Mouse (Mus musculus): Measurements from ENCODE around the gene Atp2a1.

Atp2a1 gene

DNA sequence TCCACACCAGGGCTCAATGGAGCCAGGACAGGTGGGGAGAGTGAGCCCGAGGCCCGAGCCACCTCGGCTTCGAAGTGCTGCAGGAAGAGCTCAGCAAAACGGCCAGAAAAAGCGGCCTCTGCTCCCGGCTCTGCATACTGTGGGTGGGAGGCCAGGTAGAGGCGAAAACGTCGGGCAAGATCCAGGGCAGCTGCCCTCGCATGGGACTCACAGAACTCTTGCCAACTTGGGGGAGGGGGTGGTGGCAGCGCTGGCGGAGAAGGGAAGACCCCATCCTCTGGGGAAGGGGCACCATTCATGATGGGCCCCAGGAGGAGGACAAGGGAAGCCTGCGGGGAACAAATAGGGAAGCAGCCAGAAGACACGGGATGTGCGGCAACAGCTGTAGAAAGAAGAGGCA lies 9.8 kb upstream of the Atp2a1 start:
- DNase-seq (ENCODE audit: low spot score in 2 of 2): no peak

GRCm38 (mm10) chr7:126472306-126472705 lies 9.4 kb upstream of the Atp2a1 start:
- no peak for DNase-seq (ENCODE audit: low spot score in 2 of 2)

DNA sequence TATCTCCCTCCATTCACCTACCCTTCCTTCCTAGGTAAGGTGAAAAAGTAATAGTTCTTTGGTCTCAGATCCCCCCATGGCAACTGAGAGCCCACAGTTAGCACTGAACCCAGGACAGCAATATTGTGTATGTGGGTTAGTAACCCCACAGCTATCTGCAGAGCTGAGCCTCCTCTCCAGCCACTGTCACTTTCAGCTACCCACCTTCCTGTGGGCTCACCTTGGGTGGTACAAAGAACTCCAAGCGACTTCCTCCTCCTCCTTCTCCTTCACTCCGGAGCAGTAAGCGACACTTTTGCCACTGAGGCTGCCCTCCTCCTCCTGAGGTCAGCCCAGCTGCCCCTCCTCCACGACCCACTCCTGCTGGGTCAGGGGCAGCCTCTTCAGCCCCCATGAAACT lies 8.9 kb upstream of the Atp2a1 start:
- no peak for DNase-seq (ENCODE audit: low spot score in 2 of 2)

DNA sequence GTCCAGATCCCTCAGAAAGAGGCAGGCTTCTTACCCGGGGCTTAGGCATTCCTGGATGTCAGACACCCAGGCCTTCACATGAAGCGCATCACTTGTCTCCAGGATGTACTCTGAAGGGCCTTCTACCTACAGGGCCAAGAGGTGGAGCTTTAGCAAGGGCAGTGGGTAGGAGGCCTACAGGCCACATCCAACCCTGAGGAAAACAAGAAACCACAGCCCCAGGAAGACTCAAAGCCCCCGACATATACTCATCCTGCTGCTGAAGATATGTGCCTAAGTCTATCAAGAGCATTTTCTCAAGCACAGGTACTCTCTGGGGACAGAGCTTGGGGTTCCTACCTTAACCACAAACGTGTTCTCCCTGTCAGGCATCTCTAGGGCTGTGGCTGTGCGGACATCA lies 8.5 kb upstream of the Atp2a1 start:
- DNase-seq (ENCODE audit: low spot score in 2 of 2): no peak

DNA sequence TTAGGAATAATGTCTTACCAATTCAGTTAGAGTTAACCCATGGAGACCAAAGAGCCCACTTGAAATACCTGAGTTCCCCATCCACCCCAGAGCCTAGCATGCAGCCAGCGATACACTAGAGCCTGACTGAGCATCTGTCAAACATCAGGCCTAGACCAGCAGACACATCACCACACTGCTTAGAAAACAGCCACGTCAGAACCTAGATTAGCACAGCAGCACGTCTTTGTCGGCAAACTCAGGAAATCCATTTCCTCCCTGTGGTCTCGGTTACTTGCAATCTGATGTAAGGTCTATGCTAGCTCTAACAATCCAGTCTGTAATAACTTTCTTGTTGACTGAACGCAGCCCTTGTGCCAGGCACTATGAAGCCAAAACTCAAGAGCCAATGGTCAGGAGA lies 7.2 kb upstream of the Atp2a1 start:
- DNase-seq (ENCODE audit: low spot score in 2 of 2): no peak

- peak in 1 of 2 experiments; percentile 53 for DNase-seq (ENCODE audit: low spot score in 2 of 2)
Observed at GRCm38 (mm10) chr7:126467834-126468627, 5.1 kb upstream of the Atp2a1 start.

DNA sequence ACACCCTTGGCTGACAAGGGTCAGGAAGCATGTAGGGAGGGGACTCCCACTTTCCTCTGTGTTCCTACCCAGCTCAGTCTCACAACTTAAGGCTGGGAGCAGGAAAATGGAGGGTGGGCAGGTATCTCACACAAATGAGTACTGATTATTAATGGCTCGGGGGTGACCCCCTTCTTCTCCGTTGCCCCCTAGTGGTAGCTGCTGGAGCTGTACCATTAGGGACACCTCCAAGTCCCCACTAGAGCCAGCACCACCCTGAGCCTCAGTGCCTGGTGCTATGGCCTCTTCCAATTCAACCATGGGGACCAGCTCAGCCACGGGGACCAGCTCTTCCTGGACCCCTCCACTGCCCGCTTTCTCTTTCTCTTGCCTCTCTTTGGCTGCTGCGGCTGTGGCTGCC lies 4.4 kb upstream of the Atp2a1 start:
- no peak for DNase-seq (ENCODE audit: low spot score in 2 of 2)

- DNase-seq (ENCODE audit: low spot score in 2 of 2): no peak
Observed at GRCm38 (mm10) chr7:126466707-126467106, 3.8 kb upstream of the Atp2a1 start.

DNA sequence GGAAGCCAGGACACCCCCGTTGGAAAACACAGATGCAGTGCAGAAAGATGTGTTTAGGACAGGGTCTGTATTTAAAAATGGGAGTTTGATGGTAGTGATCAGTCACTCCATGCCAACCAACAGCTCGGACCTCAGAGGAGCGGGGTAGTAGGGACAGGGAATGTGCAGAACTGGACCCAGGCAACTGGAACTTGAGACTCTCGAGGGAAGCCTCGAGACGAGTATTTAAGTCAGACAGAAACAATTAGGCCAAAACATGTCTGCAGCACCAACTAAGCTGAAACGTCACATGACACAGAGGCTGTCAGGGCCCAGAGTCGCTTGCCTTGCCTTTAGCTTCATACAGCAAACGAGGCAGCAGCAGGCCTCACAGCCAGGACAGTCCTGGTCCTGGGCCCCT lies 3.2 kb upstream of the Atp2a1 start:
- no peak for DNase-seq (ENCODE audit: low spot score in 2 of 2)

DNA sequence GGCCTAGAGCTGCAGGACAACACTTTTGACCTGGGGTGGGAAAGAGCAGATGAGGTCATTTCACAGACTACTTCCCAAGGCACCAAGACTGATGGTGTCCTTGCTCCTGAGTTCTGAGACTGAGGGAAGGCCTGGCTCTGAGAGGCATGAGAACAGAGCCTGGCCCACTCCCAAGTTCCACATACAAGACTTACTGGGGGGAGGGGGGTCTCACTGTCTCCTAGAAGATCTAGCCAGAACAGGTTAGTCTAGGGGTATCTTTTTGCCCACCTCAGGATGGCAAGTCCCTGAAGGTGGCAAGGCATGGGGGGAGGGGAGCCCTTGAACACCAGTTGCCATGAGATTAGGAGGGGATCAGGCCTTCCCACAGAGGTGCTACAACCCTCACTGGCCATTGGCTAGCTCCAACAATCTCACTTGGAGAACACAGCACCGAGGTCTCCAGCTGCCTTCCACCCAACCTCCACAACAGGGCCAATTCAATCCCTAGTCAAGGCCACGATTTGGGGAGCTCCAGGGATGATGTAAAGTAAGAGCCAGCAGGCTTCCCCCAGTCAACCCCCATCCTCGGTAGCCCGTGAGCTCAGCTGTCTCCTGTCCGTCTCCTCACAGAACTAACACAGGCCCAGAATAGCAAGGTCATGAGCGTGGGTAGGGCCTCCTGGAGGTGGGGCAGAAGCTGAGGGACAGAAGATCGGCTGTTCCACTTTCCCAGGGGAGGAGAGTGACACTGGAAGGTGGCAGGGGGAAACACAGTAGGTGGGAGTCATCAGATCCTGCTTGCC lies 2.5 kb upstream of the Atp2a1 start:
- no peak for DNase-seq (ENCODE audit: low spot score in 2 of 2)

- no peak for DNase-seq (ENCODE audit: low spot score in 2 of 2)
Observed at GRCm38 (mm10) chr7:126464836-126465235, 1.9 kb upstream of the Atp2a1 start.

DNA sequence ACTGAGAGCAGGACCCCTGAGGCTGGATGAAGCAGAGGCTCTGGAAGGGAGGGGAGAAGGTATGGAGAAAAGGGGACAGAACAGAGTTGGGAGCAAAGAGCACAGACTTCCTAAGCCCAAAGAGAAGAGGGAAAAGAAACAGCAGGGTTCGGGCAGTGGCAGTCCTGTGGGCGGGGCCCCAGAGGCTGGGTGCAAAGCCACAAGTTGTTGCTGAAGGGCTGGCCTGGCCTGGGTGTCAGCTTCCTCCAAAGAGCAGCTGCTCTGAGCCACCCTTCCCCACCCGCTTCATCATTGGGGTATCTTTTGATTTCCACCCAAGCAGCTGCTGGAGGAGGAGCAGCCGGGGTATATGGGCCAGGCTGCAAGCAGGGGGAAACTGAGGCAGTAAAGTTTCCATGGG lies 1.2 kb upstream of the Atp2a1 start:
- DNase-seq (ENCODE audit: low spot score in 2 of 2): no peak

GRCm38 (mm10) chr7:126463547-126463946 lies 639 bp upstream of the Atp2a1 start:
- no peak for DNase-seq (ENCODE audit: low spot score in 2 of 2)

DNA sequence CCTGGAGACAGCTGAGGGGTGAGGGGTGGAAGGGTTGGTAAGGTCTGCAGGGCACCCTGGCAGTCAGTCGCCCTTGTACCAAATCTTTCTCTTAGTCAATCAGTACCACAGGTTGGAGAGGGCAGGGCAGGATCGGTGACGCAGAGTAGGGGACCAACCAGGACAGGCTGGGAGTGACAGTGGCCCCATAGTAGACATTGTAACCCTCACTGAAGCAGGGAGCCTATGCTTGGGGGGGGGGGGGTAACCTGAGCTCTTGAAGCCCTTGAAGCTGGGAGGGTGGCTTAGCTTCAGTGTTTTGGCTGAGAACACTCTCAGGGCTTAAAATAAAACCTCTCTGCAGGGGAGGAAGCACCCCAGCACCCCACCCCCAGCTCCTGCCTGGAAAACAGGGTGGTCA lies 1.3 kb downstream of the Atp2a1 start:
- no peak for DNase-seq (ENCODE audit: low spot score in 2 of 2)

- DNase-seq (ENCODE audit: low spot score in 2 of 2): no peak
Observed at GRCm38 (mm10) chr7:126460623-126461399, 2.1 kb downstream of the Atp2a1 start.

- DNase-seq (ENCODE audit: low spot score in 2 of 2): no peak
Observed at GRCm38 (mm10) chr7:126458844-126459618, 3.9 kb downstream of the Atp2a1 start.

- no peak for DNase-seq (ENCODE audit: low spot score in 2 of 2)
Observed at GRCm38 (mm10) chr7:126458225-126458624, 4.7 kb downstream of the Atp2a1 start.

GRCm38 (mm10) chr7:126456382-126457266 lies 6.3 kb downstream of the Atp2a1 start:
- DNase-seq (ENCODE audit: low spot score in 2 of 2): no peak

DNA sequence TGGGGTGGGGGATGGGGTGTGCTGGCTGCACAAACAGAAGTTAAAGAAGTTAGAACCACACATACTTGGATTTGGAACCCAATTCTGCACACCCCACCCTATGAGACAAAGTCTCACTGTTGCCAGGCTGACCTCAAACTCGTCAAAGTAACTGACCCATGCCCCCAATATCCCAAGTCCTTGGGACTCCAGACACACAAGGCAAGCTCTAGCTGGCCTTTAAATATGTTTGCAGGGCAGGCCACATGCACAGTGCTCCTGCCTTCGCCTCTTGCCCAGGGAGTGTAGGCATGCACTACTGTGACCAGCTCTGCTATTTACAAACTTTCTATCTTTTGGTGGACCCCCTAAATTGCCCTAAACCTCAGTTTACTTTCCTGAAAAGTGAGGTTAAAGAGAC lies 7.7 kb downstream of the Atp2a1 start:
- DNase-seq (ENCODE audit: low spot score in 2 of 2): no peak

GRCm38 (mm10) chr7:126453861-126454260 lies 9.0 kb downstream of the Atp2a1 start:
- no peak for DNase-seq (ENCODE audit: low spot score in 2 of 2)

GRCm38 (mm10) chr7:126452244-126452643 lies 10.7 kb downstream of the Atp2a1 start:
- DNase-seq (ENCODE audit: low spot score in 2 of 2): no peak
